Mouse (Mus musculus): Measurements from ENCODE around the gene Zfp663. TPM values are rescaled to one million over a fixed set of nuclear protein-coding genes. Genes with fewer than 3 reads are reported as not detected.

Zfp663 gene
- total RNA-seq (2017): not detected in 2 replicates

DNA sequence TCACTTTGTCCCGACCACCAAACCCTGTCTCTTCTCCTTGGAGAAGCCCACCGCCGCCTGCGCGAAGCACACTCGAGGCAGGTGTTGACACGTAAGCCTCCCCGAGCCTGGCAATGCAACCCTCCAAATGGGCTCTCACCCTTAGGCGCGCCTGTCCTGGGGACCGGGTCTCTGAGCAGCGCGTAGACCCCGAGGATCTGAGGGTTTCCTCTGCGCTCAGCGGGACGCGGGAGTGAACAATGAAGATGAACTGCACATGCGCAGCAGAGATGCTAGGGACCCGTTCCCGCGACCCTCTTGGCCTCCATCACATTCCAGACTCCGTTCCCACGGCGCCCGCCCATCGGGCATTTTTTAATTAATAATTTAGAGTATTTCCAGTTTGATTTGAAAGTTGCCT is at the start of gene Zfp663:
Zfp663 (minus strand) TSS at position 234 of the 400 bp plus-strand sequence.
- no peak for ATAC-seq (replicated peaks in 1 of 2; ENCODE audit: insufficient read depth in 1 of 2, low FRiP score in 2 of 2, low TSS enrichment in 1 of 2, low read depth in 1 of 2, poor library complexity in 2 of 2, severe bottlenecking in 2 of 2)

DNA sequence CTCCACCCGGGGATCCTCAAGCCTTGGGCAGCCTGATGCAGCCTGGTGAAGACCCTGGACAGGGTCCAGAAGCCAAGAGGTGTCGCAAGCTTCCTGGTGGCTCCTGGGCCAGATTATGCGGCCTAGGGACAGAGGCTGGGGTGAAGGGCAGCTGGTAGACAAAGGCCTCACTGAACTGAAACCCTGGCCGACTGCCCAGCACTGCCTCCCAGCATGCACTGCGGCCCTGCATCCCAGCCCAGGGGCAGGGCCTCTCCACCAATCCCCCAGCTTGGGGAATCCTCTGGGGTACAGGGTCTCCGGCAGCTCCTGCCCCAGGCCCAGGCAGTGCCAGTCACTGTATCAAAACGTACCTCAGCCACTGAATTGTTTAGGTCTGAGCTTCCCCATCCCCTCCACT is 48.8 kb upstream of the Zfp663 start:
- no peak for ATAC-seq (replicated peaks in 1 of 2; ENCODE audit: insufficient read depth in 1 of 2, low FRiP score in 2 of 2, low TSS enrichment in 1 of 2, low read depth in 1 of 2, poor library complexity in 2 of 2, severe bottlenecking in 2 of 2)

DNA sequence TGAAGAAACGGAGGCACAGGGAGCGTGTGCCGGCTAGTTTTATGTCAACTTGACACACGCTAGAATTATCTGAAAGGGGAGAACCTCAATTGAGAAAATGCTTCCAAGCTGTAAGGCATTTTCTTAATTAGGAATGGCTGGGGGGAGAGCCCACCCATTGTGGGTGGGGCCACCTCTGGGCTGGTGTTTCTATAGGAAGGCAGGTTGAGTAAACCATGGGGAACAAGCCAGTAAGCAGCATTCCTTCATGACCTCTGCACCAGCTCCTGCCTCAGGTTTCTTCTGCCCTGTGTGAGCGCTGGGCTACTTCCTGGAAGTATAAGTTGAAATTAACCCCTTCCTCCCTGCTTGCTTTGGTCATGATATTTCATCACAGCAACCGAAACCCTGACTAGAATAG is 47.3 kb upstream of the Zfp663 start:
- ATAC-seq (replicated peaks in 1 of 2; ENCODE audit: insufficient read depth in 1 of 2, low FRiP score in 2 of 2, low TSS enrichment in 1 of 2, low read depth in 1 of 2, poor library complexity in 2 of 2, severe bottlenecking in 2 of 2): no peak

DNA sequence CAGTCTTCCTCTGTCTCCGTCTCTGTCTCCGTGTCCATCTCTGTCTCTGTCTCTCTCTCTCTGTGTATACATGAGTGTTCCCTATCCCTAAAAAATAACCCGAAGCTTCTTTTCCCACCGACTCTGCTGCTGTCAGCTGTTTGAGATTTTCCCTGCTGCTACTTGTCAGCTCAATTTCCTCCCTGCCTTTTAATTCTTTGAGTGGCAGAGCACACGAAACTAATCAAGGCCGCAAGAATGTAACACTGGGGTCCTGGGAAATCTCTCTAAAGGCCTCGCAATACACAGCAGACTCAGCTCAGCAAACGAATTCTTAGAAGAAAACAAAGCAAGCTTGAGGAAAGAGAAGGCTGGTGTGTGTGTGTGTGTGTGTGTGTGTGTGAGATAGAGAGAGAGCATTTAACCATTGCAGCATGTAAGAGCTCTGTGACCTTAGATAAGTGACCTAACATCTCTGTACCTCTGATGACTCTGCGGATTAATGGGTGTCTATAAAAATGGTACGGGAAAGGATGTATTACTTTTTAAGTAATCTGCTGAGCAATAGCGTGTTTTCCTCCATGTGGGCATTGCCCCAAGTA is 46.7 kb upstream of the Zfp663 start:
- ATAC-seq (replicated peaks in 1 of 2; ENCODE audit: insufficient read depth in 1 of 2, low FRiP score in 2 of 2, low TSS enrichment in 1 of 2, low read depth in 1 of 2, poor library complexity in 2 of 2, severe bottlenecking in 2 of 2): no peak

DNA sequence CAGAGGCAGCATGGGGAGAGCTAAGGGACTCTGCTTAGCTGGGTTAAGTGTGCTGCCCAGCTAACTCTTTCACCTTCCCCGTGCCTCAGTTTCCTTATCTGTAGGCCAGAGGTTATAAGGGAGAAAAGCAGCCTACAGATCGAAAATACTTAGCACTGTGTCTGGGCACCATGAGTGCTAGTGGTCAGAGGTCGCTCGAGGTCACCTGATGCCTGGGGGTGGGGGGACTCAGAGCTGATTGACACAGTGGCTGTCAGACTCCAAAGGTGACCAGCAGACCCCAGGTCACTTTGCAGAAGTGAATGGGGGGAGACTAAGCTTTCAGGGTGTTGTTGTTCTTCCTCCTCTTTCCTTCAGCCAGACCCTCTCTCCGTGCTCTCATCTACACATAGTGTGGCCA is 45.8 kb upstream of the Zfp663 start:
- no peak for ATAC-seq (replicated peaks in 1 of 2; ENCODE audit: insufficient read depth in 1 of 2, low FRiP score in 2 of 2, low TSS enrichment in 1 of 2, low read depth in 1 of 2, poor library complexity in 2 of 2, severe bottlenecking in 2 of 2)

DNA sequence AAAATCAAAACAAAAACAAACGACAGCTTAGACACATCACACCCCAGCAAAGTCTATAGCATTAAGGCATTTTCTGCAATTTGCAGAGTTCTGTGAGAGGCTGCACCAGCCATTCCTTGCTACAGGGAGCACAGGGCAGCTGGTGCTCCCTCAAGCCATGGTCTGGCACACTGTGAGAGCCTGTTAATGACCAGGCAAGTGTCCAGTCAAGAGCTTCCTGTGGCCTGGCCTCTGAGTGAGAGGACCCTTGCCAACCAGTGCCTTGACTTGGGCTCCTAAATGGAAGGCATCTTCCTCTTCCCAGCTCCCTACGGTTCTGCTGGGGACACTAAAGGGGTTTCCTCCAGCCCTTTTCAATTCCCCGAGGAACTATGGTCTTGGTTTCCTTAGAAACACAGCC is 45.4 kb upstream of the Zfp663 start:
- no peak for ATAC-seq (replicated peaks in 1 of 2; ENCODE audit: insufficient read depth in 1 of 2, low FRiP score in 2 of 2, low TSS enrichment in 1 of 2, low read depth in 1 of 2, poor library complexity in 2 of 2, severe bottlenecking in 2 of 2)

DNA sequence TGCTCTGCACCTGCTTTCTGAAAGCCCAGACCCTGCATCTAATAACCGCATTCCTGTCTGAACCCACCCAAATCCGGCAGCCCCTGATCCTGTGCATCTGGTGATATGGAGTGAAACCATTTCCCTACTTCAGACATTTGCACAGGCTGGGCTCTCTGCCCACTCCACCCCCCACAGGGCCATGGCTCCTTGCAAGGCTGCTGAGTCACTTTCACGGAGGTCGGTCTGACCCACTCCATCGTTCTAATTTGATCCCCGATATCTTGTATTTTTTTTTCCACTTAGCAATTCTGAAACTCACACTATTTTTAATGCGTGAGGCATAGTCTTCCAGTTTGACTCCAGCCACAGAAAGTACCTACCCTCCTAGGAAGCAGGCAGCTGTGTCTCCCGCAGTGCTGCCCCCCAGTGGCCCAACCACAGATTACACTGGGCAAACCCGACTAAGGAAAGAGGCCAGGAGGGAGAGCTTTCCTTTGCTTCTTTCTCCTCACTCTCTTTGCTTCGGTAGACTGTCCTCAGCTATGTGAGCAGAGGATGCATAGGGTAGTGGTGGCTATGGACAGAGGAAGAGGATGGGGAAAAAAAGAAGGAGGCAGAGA is 39.3 kb upstream of the Zfp663 start:
- ATAC-seq (replicated peaks in 1 of 2; ENCODE audit: insufficient read depth in 1 of 2, low FRiP score in 2 of 2, low TSS enrichment in 1 of 2, low read depth in 1 of 2, poor library complexity in 2 of 2, severe bottlenecking in 2 of 2): peak; percentile 34 to 59; a peak in 3 of 4 replicates

DNA sequence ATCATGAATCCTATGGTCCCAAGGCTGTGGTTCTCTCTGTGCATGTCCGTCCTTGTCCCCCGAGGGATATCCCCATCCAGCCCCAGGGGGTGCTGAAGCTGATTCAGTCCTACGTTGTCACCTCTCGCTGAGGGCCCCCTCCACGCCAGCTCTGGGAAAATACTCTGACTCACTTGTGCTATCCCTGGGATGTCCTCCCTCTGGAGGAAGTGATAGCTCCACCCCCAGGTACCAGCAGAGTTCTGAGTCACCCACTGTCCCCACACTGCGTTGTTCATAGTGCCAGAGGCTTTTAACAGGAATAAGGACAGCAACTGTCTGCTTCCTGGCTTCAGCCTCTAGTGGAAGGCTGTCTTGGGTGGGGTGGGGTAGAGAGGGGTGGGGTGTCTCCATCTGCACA is 36.8 kb upstream of the Zfp663 start:
- peak in 1 of 2 experiments; percentile 5; a peak in 1 of 4 replicates for ATAC-seq (replicated peaks in 1 of 2; ENCODE audit: insufficient read depth in 1 of 2, low FRiP score in 2 of 2, low TSS enrichment in 1 of 2, low read depth in 1 of 2, poor library complexity in 2 of 2, severe bottlenecking in 2 of 2)

DNA sequence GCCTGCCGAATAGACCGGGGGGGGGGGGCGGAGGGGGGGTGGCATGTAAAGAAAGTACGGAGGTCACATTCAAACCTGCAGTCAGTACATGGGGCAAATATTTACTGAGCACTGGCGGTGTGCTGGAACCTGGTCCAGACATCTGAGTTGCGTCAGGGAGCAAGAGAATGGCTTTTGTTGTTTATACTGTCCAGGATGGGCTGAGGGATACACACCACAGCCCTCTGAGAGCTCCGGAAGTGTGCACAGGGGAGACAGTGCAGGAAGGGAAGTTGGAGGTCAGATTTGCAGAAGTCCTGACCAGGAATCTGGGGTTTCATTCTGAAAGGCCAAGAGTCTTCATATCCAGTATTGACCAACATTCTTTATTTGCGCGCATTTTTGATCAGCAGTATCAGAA is 36.4 kb upstream of the Zfp663 start:
- ATAC-seq (replicated peaks in 1 of 2; ENCODE audit: insufficient read depth in 1 of 2, low FRiP score in 2 of 2, low TSS enrichment in 1 of 2, low read depth in 1 of 2, poor library complexity in 2 of 2, severe bottlenecking in 2 of 2): peak; percentile 30 to 38; a peak in 3 of 4 replicates

DNA sequence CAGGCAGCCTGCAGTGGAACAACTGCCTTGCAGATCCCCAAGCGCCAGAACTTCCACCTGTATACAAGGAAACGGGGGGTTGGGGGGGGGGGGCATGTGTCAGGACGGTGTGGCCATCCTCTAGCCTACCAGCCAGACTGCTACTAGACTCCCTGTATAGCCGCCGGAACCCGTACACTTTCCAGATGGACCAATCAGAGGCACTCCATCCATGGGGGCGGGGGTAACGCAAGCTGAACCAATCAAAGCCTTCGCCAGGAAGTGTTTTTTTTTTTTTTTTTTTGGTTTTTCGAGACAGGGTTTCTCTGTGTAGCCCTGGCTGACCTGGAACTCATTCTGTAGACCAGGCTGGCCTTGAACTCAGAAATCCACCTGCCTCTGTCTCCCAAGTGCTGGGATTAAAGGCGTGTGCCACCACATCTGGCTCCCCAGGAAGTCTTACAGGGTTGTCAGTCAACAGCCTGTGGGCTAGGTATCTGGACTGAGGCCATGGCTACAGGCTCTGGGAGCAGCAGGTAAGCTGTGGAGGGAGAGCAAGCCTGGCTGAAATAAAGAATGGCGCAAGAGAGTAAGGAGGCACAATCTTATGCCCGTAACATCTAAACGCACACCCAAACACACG is 29.7 kb upstream of the Zfp663 start:
- ATAC-seq (replicated peaks in 1 of 2; ENCODE audit: insufficient read depth in 1 of 2, low FRiP score in 2 of 2, low TSS enrichment in 1 of 2, low read depth in 1 of 2, poor library complexity in 2 of 2, severe bottlenecking in 2 of 2): no peak

DNA sequence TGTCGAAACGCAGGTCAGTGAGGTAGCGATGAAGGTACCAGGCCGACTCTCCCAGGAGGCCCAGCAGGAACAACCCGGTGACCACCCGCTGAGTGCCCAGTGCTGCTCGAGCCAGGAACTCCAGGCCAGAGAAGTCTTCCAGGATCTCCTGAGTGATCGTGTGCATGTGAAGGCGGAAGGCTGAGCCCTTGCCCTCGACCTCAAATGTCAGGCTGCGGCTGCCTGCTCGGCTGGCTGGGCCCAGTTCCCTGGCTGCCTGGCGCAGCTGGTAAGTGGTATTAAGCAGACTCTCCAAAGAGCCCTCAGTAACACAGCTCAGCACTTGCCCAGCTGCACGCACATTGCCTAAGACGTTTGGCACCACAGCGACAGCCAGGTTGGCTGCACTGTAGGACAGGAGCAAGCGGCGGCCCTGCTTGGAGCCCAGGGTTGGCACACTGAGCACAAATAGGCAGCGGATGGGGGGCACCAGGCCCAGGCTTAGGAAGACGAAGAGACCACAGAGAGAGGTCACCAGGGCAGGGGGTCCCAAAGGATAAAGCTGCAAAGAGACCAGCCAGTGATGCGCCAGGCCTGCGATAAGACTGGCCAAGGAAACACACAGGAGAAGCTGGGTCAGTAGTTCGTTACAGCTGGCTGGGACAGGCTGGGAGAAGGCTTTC is 29.1 kb upstream of the Zfp663 start:
- ATAC-seq (replicated peaks in 1 of 2; ENCODE audit: insufficient read depth in 1 of 2, low FRiP score in 2 of 2, low TSS enrichment in 1 of 2, low read depth in 1 of 2, poor library complexity in 2 of 2, severe bottlenecking in 2 of 2): no peak

DNA sequence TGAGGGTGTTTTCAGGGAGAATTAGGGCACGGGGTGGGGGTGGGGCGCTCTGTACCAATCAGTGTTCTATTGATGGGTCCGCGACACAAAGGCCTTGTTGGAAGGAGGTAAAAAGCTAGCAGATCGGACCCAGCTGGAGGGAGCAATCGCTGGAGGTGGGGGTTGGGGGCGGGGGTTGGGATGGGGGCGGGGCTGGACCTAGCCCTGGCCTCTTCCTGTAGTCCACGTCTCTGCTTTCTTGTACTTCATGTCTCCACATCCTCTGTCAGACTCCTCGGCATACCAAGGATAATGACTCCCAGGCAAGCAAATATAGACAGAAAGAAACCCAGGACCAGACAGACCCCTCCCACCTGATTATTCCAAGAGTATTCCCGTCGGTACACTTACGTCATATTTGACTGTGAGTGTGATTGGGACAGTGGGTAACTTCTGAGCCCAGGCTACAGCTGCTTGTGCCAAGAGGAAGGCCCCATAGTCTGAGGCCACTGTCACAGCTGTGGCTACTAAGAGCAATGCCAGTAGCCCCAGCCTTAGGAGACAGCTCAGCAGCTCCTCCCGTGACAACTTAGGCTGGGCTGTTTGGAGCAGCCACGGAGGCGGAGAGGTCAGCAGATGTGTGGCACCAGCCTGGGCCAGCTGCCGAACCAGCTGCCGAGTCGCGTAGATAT is 28.4 kb upstream of the Zfp663 start:
- no peak for ATAC-seq (replicated peaks in 1 of 2; ENCODE audit: insufficient read depth in 1 of 2, low FRiP score in 2 of 2, low TSS enrichment in 1 of 2, low read depth in 1 of 2, poor library complexity in 2 of 2, severe bottlenecking in 2 of 2)

DNA sequence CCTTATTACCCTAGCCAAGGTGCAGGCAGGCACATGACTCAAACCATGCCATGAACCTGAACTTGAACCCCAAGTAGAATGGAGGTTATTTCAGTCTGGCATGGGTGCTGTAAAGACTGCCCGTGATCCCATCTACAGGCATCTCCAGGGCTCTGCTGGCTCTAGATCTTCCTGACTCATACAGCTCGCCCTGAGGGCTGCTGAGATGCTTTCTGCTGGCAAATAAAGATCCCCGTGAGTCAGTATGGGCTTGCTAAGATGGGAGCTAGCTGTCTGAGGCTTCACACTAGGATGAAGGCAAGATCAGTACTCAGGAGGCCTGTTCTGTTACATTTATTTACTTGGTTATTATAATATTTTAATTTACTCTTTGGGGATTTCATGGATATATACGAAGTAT is 23.6 kb upstream of the Zfp663 start:
- ATAC-seq (replicated peaks in 1 of 2; ENCODE audit: insufficient read depth in 1 of 2, low FRiP score in 2 of 2, low TSS enrichment in 1 of 2, low read depth in 1 of 2, poor library complexity in 2 of 2, severe bottlenecking in 2 of 2): no peak

DNA sequence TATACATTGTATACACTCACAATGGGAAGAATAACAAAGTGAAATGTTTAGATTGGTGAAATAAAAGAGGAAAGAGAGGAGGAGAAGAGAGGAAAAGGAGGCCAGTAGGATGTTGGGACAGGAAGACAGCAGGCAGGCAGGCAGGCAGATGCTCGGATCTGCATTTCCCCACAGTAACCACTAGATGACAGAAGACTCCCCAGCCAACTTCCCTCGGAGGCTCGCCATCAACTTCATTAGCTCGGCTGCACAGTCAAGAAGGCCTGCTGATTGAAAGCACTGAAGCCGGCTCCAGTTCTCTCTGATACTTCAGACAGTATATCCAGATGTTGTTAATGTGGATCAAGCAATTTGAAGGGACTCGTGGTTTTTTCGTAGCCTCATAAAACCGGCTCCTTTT is 23.0 kb upstream of the Zfp663 start:
- ATAC-seq (replicated peaks in 1 of 2; ENCODE audit: insufficient read depth in 1 of 2, low FRiP score in 2 of 2, low TSS enrichment in 1 of 2, low read depth in 1 of 2, poor library complexity in 2 of 2, severe bottlenecking in 2 of 2): peak; percentile 75 to 78; a peak in 3 of 4 replicates

DNA sequence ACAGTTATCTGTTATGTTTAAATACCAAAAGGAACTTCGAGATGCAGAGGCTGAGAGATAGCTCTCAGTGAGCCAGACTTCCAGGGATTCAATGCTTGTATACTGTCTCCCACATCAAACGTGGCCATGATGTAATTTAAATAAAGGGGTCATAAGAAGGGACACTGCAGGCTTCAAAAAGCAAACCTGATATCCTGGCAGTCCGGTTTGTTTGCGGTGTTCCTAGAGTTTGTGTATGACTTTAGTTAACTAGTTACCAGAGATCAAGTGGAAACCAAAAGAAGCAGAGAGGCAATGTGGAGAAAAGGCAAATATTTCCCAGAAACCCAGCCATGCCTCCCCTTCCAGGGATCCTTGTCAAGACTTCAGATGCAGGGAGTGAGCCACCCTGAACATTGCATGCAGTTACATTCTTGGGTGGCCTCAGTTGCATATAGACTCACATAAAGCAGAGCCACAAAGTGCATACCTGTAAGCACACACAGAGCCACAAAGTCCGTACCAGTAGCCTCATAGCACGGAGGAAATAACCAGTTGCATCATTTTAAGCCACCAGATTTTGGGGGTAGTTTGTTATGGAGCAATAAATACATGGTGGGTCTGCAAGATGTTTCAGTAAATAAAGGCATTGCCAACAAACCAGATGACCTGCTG is 20.9 kb upstream of the Zfp663 start:
- ATAC-seq (replicated peaks in 1 of 2; ENCODE audit: insufficient read depth in 1 of 2, low FRiP score in 2 of 2, low TSS enrichment in 1 of 2, low read depth in 1 of 2, poor library complexity in 2 of 2, severe bottlenecking in 2 of 2): no peak

DNA sequence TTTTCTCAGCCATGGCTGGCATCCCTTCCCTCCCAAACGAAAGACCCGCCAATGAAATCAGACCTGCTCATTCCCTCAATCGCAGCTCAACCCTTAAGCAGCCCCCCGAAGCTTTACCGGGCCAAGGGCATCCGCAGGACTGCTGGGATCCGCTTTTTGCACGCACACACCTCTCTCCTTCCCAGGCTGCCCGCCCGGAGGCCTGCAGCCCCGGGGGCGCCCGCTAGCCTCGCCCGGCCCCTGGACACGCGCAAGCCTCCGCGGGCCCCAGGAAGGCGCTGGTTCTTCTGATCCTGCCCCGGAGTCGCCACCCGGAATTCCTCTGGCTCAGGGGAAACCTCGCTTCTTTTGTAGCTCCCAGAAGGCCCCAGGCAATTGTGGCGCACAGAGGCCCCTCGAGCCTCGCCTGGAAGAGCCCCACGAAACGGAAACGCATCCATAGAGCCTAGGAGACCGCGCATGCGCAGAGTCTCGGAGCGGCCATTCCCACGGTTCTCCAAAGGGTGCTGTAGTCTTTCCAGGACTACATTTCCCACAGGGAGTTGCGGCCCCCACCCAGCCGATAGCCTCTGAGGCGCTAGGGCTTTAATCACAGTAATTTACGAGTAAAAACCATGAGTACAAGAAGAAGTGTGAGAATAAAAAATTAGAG is 19.4 kb upstream of the Zfp663 start, which contains the start of gene Zfp334:
Zfp334 (minus strand) TSS at position 416 of the 652 bp plus-strand sequence.
- ATAC-seq (replicated peaks in 1 of 2; ENCODE audit: insufficient read depth in 1 of 2, low FRiP score in 2 of 2, low TSS enrichment in 1 of 2, low read depth in 1 of 2, poor library complexity in 2 of 2, severe bottlenecking in 2 of 2): no peak

DNA sequence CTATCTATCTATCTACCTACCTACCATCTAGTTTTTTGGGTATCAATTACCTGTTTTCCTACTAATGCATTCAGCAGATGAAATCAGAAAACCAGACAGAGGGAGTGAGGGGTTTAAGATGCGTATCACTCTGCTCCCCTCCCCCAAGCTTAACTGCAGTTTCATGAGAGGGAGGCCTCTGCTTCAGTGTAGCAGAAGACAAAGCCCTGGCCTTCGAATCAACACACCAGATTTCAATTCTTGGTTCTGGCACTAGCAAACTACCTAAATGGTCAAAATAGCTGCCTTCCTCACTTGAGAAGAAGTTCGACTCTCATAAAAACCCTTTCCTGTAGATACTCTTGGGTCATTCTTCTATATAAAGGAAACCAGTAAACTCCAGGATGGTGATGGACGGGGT is 18.8 kb upstream of the Zfp663 start:
- ATAC-seq (replicated peaks in 1 of 2; ENCODE audit: insufficient read depth in 1 of 2, low FRiP score in 2 of 2, low TSS enrichment in 1 of 2, low read depth in 1 of 2, poor library complexity in 2 of 2, severe bottlenecking in 2 of 2): no peak

Data from hematopoietic stem cell, adult 5-6 weeks (primary cell).